Mouse (Mus musculus) central nervous system, embryonic 14 days (tissue): Measurements from ENCODE around the gene Nlgn3. TPM values are rescaled to one million over a fixed set of nuclear protein-coding genes. Genes with fewer than 3 reads are reported as not detected.

Source experiments
- polyA plus RNA-seq: library from polyadenylated mRNA; depleted of rRNA; stranded (reverse); fragments of >200 nt; gene quantifications from 2 replicates; pipeline ENCODE4 v1.2.3, GENCODE M21; 2012; rRNA removed

The Nlgn3 gene
- polyA plus RNA-seq, result 34.2 and 36.0 TPM in 2 replicates

GRCm38 (mm10) chrX:101299055-101299454 lies at the start of gene Nlgn3:
TSS of gene Nlgn3 (plus strand) at chrX:101299168.

GRCm38 (mm10) chrX:101253952-101254729 lies 44.8 kb upstream of the Nlgn3 start, which contains the start of gene Foxo4:
TSS of gene Foxo4 (plus strand) at chrX:101254528.

GRCm38 (mm10) chrX:101263892-101264291 lies 35.1 kb upstream of the Nlgn3 start, which contains the start of gene Gm614:
TSS of gene Gm614 (minus strand) at chrX:101263992.

GRCm38 (mm10) chrX:101268025-101268754 lies 30.8 kb upstream of the Nlgn3 start, which contains the start of gene Il2rg:
TSS of gene Il2rg (minus strand) at chrX:101268255.

GRCm38 (mm10) chrX:101268755-101269124 lies 30.2 kb upstream of the Nlgn3 start, which contains the start of gene Gm20489:
TSS of gene Gm20489 (minus strand) at chrX:101269023.

GRCm38 (mm10) chrX:101273875-101274738 lies 24.9 kb upstream of the Nlgn3 start, which contains the start of gene Med12:
TSS of gene Med12 (plus strand) at chrX:101274030.

Other genes with a start within 250 kb of the Nlgn3 start
- gene Tex11, start 239.5 kb upstream of the Nlgn3 start, polyA plus RNA-seq, result 0.01 TPM in 1 of 2 replicates, not detected in the other
- 2.9 and 3.0 TPM in 2 replicates for gene Slc7a3, start 213.1 kb upstream of the Nlgn3 start, polyA plus RNA-seq
- 57.4 and 58.9 TPM in 2 replicates for gene Snx12, start 76.6 kb upstream of the Nlgn3 start, polyA plus RNA-seq
- gene Foxo4, start 44.6 kb upstream of the Nlgn3 start, polyA plus RNA-seq, result 13.2 and 16.4 TPM in 2 replicates
- gene Gm614, start 35.2 kb upstream of the Nlgn3 start, polyA plus RNA-seq, result 0.14 TPM in 1 of 2 replicates, not detected in the other
- gene Il2rg, start 30.9 kb upstream of the Nlgn3 start, polyA plus RNA-seq, result 5.3 and 7.4 TPM in 2 replicates
- gene Gm20489, start 30.1 kb upstream of the Nlgn3 start, polyA plus RNA-seq, result not detected in 2 replicates
- 62.7 and 79.2 TPM in 2 replicates for gene Med12, start 25.1 kb upstream of the Nlgn3 start, polyA plus RNA-seq
- 0.43 and 0.46 TPM in 2 replicates for gene Gjb1, start 77.2 kb downstream of the Nlgn3 start, polyA plus RNA-seq
- gene Zmym3, start 121.7 kb downstream of the Nlgn3 start, polyA plus RNA-seq, result 187 and 193 TPM in 2 replicates
- 496 and 582 TPM in 2 replicates for gene Nono, start 130.2 kb downstream of the Nlgn3 start, polyA plus RNA-seq
- 5.6 and 17.6 TPM in 2 replicates for gene Itgb1bp2, start 149.9 kb downstream of the Nlgn3 start, polyA plus RNA-seq
- gene Taf1, start 233.6 kb downstream of the Nlgn3 start, polyA plus RNA-seq, result 40.1 and 44.4 TPM in 2 replicates